Mouse (Mus musculus) gastrocnemius, adult 18-20 months (tissue): Measurements from ENCODE around the gene Zfr. TPM values are rescaled to one million over a fixed set of nuclear protein-coding genes. Genes with fewer than 3 reads are reported as not detected.

Experiments
- DNase-seq: peaks from one replicate; pipeline ENCODE4 v3.0.0; 2021; ENCODE audit warnings: low spot score
- long read RNA-seq, 2 experiments: library from polyadenylated mRNA; stranded (forward); transcript quantifications; one replicate each; pipeline ENCODE4 v2.0.0; 2021
- total RNA-seq, 2 experiments: library from RNA; stranded (reverse); gene quantifications; 2 replicates each; pipeline ENCODE4 v1.2.3; 2021

The Zfr gene
- 10 to 100 TPM; 57.8 to 68.4 TPM for total RNA-seq
- long read RNA-seq, experiment 1, full-length matches to known transcripts: 32 of 56 reads
- long read RNA-seq, experiment 1, partial matches to known transcripts: 11 of 56 reads
- long read RNA-seq, experiment 1, other reads (novel, unspliced or antisense): 13 of 56 reads
- long read RNA-seq, experiment 2, full-length matches to known transcripts: 29 of 46 reads
- long read RNA-seq, experiment 2, partial matches to known transcripts: 7 of 46 reads
- long read RNA-seq, experiment 2, other reads (novel, unspliced or antisense): 10 of 46 reads

DNA sequence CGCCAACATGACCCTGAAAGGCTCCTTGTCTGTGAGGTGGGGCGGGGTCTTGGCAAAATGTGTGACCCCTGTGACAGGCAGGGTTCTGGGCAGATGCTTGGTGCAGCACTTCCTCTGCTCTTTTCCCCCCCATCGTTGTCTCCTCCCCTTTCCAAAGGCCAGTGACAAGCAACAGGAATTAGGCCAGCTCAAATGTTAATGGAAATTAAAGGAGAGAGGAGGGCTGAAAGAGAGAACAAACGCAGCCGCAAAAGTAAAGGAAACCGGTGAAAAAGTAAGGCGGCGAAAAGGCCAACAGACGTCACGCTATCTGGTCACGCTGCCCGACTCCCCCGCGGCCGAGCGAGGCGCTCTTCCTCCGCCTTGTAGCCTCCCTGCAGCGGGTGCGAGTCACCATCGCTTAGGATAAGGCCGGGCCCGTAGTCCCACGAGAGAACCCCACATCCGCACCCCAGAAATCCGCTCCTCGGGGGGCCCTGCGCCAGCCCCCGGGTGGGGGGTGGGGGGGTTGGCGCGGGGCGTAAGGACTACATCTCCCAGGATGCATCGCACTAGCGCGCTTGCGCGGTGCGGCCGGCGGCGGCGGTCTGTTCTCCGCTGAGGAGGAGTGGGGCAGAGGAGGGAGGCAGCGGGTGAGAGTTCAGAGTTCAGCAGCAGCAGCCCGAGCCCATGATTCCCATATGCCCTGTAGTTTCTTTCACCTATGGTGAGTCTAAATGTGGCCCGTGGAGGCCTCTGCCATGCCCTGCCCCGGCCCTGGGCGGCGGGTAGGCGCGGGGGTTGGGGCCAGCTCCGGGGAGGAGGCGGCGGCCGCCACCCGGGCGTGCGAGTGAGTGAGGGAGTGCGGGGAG is at the start of gene Zfr:
Zfr (plus strand) TSS at position 590 of the 851 bp plus-strand sequence.
- DNase-seq: peak; percentile 91

DNA sequence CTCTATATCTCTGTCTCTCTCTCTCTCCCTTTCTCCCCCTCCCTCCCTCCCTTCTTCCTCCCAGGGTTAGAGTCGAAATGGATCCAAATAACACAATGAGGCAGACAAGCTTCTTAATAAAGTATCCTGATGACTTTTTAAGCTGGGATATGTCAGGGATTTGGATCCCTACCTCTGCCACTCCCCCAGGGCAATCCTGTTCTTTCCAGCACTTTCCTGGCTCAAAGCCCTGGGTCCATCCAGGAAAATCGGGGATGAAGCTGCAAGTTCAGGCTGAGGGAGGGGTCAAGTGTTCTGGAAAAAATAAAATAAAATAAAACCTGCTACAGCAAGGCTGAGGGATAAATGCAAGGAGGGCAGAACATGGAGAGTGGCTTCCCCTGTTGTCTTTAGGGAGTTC is 49.7 kb upstream of the Zfr start:
- DNase-seq: no peak

DNA sequence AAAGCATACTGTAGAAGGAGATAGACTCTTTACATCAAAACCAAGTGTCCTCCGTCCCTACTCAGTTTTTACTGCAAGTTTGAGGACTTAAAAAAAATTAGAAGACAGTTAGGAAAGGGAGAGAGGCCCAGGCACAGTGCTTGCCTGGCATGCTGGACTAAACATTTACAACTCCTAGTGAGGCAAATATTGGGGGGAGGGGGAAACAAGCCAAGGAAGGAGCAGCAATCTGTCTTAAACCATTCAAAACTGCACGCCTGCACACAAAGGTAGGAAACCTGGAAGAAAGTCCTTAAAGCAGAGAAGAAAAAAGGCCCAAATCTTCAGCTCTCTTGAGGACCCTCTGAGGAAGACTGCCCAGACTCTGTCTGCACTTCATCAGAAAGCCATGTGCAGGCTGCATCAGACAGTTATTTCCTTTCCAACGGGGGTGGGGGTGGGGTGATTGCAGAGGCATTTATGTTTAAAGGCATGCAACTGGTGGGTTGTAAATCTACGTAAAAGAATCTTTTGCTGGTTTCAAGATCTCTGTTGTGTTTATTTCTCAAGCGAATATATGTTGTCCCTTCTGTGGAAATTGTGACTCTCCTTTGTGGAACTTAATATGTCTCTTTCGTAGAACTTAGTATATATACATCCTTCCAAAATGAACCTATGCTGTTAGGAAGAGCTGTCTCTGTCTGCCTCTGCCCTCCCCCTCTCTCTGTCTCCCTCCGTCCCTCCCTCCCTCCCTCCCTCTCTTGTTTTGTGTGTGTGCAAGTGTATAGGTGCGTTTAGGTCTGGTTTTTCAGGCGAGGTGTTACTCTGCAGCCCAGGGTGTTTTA is 49.0 kb upstream of the Zfr start:
- no peak for DNase-seq

DNA sequence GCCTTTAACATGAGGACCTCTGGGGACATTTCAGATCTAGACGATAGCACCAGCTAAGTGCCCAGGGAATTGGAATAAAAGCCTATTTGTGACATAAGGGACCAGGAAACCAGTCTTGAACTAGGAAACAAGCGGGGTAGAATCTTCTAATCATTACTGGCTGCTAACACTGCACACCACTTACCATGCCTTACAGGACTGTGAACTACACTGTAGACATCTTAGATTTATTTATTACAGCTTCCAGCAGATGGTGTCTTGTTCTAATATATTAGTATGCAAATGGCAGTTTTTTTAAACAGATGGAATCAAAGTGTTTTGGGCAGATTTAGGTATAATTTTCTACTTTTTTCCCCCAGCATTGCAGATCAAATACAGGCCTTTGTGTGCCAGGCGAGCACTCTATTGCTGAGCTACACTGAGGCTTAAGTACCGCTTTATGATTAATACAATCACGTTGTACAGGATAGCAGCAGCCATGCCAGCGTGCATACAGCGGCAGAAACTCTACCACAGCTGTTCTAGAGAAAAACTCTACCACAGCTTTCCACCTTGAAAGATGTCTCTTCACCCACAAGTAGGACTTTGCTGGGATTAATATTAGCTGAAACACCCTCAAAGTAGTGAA is 44.8 kb upstream of the Zfr start:
- no peak for DNase-seq

DNA sequence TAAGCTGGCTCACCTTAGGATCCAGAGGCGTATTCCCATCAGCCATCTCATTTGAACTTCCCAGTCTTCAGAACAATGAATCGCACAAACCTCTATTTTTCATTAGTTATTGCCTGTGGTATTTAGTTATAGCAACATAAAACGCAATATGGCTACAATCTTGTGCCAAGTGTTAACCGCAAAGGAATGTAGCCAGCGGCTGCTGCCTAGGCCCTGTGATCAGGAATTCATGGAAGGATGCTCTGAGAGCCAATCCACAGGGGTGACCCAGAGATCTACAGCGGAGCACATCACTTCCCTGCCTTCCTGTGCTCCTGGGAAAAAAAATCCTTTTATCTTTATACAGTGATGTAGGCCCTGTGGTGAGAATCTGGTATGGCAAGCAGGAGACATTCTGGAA is 43.2 kb upstream of the Zfr start:
- no peak for DNase-seq

DNA sequence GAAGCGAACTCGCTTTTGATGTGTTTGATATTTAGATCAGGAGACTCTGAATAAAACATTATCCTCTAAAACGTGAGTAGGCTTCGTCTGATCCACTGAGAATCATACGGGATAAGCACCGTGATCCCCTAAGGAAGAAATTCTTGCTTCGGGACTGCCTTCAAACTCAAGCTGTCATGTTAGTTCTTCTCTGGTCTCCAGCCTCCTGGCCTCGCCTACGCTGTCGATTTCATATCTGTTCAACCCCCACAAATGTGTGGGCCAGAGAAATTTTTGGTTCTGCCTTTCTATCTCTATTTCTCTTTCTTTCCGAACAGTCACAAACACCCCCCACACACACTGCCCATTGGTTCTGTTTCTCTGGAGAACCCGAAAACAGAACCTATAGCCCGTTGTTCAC is 35.3 kb upstream of the Zfr start:
- DNase-seq: no peak

DNA sequence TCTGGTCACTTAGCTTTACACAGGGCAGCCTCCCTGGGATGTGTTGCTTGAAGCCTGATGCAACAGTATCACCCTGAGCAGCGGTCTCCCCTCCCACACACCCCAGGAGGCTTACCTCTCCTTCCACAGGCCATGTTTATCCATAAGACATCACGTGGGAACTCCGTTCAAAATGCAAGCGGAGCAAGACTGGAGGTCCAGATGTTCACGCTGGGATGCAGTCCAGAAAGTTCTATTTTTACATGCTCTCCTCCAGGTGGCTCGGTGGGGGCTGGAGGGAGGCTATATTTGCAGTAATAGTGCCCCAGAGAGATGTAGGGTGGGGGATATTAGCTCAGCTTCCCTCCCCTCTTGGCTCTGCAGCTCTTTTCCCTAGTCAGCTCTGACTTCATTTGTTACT is 33.5 kb upstream of the Zfr start:
- DNase-seq: peak; percentile 72

DNA sequence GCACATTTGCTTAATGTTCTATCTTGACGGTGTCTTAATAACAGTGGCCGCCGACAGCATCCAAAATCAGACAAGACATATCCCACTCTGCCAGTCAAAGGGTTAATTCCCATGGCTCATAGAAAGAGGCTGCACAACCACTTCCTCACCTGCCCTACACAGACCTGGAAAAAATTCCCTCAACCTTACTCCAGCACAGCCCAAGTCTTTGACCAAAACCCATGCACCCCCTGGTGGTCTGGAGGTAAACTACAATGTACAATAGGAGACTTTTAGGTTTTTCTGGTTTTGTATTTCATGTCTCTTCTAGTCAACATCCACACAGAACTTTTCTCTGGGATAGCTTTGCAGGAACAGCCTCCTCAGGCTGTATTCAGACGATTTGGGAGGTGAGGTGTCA is 32.8 kb upstream of the Zfr start:
- peak; percentile 68 for DNase-seq

DNA sequence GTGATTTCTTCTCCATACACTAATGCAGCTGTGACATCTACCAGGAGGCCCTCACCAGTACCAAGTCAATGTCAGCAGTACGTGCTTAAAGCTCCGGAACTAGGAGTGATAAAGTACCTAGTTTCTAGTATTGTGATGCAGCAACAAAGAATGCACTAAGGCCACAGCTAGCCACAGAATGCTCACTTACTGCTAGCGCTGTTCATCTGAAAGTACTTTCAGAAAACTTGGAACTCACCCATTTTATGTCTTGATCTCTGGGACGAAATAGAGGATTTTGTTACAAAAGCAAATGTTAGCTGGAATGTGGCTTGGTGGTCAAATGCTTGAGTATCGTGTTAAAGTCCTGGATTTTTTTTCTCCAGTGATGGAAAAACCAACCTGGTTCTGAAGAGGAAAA is 30.0 kb upstream of the Zfr start:
- no peak for DNase-seq

DNA sequence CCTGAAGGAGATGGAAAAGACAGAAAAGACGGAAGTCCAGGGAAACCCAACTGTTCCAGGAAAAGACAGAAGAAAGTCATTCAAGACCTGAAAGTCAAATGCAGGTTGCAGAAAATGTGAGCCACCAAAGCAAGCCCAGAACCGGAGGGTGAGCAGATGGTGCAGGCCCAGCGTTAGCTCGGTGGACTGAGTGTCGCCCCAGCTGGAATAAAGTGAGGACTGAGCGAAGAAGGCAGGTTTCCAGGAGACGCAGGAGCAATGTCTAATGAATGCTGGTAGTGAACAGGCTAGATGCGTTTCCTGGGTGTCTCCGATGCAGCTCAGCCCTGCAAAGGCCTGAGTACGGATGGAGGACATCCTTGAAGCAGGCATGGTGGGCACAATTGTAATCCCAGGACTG is 29.5 kb upstream of the Zfr start:
- DNase-seq: no peak

DNA sequence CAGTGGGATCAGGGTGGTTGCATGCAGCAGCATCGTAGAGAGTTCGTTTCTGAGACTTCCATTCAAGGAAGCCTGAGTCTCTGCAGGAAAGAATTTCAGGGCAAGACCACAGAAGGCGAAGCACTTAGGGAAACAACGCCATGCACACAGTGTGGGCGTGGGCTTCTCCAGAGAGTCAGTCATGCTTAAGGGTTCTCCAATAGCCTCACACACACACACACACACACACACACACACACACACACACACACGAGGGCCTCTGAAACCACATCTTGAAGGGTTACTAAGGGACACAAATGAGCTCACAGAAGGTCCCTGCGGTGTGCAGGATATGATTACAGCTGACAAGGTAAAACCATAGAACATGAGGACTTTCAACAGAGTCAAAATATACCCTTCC is 27.5 kb upstream of the Zfr start:
- DNase-seq: no peak

DNA sequence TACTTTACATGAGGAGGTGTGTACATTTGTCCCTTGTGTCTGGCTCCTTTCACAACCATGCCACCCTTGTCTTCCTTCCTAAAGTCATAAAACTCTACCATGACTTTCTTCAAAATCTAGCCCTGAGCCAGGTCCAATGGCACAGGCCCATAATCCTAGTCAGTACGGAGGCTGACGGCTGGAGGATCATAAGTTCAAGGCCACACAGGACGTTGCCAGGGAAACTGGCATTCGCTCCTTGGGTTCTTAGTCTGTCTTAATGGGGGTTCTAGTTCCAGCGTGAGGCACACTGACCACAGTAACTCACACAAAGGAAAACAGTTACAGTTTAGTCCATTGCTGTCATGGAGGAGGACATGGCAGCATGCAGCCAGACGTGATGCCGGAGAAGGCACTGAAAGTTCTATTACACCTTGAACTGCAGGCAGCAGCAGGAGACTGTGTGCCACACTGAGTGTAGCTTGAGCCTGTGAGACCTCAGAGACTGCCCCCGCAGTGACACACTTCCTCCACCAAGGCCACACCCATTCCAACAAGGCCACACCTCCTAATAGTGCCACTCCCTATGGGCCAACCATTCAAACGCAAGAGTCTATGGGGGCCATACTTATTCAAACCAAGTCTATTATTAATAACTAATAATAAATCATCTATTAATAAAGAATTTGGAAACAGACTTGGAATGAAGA is 26.5 kb upstream of the Zfr start:
- no peak for DNase-seq

DNA sequence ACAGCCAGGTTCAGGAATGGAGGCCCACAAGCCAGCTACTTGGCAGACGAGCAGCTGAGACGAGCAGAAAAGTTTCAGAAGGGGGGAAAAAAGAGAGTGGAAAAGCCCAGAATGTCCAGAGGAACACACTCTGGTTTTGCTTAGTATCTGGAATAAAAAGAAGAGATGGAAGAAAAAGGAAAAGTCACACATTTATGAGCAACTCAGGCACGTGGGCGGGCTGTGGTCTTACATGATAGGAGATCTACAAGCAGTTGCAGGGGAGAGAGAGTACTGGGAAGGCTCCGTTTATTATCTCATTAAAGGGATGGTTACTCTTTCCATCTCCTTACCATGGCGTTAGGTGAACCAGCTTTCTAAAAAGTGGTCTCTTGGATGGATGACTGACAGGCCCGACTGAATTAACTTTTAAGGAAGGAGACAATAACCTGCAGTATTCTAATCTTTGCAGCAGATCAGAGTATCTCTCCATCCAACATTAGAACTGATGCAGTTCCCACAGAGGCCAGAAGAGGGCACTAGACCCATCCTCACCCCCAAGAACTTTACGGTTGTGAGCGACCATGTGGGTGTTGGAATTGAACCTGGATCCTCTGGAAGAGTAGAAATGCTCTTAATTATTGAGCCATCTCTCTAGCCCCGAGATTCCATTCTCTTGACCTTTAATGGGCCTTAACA is 25.7 kb upstream of the Zfr start:
- DNase-seq: peak; percentile 48

DNA sequence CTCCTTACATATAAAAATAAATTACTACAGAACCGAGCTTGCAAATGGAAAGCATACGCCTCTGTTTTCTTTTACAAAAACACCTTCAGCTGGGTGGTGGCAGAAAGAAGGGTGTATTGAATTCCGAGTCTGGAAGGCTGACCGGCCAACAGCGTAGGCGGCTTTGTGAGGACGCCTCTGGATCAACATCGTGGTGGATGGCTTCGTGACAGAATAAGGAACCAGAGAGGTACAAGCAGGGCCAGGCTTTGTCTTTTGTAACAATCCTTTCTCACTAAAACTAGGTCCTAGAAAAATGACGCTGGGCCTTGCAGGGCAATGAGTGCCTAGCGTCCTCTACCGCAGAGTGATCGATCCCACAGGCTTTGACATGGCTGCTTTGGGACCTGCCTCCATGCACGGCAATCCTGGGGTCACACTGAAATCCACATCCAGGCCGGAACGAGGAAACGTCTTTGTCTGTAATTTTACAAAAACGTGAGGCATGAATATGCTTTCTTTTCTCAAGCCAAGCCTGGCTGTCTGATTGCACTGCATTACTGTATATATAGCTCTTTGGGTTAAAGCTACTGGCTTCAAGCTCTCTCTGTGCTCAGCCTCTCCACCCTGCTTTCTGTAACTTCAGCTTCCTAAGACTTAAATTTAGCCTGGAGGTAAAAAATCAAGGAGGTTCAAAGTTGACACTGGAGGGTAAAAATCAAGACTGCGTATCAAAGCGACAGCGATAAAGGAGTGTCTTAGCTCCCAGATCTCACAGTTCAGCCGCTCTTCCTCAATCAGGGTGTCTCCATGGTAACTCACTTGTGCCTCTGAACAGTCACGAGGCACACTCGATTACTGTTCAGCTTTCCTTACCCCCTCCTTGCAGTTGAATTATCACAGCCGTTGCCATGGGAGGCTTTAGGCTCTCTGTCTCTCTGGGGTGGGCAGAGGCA is 24.3 kb upstream of the Zfr start:
- DNase-seq: no peak

DNA sequence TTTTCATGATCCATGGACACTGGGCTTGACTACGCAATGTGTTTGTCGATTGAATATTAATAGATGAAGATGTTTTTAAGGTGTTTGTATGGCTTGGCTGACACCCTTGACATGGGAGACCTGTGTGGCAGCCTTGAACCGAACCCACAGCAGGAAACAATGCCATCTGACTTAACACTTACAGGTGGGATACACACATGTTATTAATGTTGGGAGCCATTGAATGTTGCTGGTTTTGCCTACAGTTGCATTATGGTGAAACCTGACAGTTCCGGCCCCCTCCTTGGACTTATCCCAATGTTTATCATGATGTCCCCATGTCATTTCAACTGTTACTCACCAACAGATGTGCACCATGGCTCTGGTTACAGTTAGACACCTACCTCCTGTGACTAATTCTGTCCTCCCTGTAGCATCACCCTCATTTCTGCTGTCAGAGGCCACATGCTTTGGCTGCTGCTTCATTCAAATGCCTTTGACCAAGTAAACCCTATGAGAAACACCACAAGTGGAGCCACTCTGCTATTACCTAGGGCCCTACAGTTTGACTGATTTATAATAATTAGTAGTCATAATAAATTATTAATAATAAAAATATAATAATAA is 23.6 kb upstream of the Zfr start:
- no peak for DNase-seq

DNA sequence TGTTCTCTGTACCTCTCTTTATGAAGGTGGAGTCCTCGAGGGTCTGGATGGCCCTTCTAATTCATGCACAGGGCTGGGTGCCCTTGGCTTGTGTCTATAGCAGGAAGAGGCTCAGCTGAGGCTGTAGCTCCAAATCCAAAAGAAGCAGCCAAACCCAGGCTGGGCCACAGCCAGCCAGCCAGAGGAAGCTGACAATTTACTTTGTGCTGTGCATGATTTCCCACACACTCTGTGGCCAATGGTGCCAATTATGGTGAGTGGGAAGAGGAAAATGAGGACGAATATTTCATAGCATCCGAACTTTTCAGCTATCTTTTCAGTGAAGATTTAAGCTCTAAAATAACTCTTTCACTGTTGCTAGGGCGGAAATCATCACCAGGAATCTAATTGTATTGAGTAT is 21.2 kb upstream of the Zfr start:
- DNase-seq: no peak

DNA sequence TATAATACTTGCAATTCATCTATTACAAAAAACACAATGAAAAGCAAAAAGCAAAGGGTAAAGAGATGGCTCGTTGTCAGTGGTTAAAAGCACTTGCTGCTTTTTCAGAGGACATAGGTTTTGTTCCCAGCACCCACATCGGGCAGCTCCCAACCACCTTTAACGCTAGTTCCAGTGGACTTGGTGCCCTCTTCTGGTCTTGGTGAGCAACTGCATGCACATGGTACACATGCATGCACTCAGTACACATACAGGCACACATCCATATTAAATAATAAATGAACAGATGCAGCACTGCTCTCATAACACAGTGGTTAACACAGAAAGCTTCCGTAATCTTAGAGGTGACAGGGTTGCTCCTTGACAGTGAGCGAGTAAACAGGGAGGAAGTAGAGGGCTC is 20.3 kb upstream of the Zfr start:
- no peak for DNase-seq

DNA sequence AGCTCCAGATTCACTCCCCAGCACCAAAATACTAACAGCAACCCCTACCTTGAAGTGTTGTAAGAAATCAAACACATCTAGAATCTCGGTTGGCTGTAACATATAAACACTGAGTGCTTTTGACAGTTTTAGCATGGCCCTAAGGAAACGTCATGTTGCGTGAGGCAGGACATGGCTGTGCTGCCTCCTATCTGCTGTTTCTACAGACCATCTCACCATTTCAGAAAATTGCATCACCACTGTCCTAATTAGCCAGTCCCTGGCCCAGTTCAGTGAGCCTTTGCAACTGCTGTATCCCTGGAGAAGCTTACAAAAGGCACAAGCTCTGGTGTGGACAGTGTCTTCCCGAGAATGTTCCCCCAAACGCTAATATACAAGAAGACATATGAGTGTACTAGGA is 16.7 kb upstream of the Zfr start:
- no peak for DNase-seq

DNA sequence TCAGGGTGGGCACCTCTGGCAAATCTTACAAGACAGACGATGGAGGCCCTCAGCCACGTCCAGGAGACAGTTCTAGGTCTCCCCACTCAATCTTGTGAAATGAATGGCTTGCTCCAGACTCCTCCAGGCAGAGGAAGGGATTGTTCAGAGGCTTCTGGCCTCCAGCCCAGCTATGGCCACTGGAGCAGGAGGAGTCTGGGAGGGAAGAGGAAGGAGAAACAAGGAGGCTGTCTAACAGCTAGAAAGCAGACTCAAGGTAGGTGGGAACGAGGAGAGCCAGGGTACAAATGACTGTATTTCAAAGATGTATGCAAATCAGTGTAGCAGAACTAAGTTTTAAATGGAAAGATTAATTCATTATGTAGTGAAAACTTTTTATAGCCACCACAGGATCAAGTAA is 13.9 kb upstream of the Zfr start:
- no peak for DNase-seq
